ENCODE assay signal across 12 mouse cellular contexts in the genomic region with DNA sequence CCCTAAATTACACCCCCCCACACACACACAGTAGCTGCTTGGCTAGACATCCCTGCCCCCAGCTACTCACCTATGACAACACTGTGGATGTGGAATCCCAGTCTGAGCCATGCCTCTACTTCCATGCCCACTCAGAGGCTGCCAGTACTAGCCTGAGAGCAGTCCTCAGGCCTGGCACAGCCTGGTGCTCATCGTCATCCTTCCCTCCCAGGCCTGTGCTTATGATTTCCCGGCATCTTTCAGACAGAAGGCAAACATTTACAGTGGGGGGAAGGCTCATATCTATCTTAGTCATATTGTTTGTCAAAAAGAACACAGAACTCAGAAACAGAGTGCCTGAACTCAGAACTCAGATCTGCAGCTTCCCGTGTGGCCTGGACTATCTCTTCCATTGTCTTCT. TPM values are rescaled to one million over a fixed set of nuclear protein-coding genes. Genes with fewer than 3 reads are reported as not detected.
DNase-seq lines count a peak whose midpoint lies in the region; ATAC-seq and TF ChIP-seq lines count a peak whose summit lies in the region.
"Had no signal": no experiment of that assay in that cellular context is flagged by ENCODE, and none has a peak within 500 bp of the region (broad histone marks: within the 10 kb centered on the region; RNA-seq: fewer than 3 reads in every experiment).

No protein-coding gene starts in this region.

- no peaks in the 10 kb centered on the region for H3K9me3 ChIP-seq in limb, embryonic 12.5 days
- no peaks in the 10 kb centered on the region for H3K9me3 ChIP-seq in limb, embryonic 10.5 days (replicated peaks)
- H3K9me3 ChIP-seq in neural tube, embryonic 15.5 days (replicated peaks): no peaks in the 10 kb centered on the region
- H3K9me3 ChIP-seq: liver, embryonic 15.5 days had no signal

- H3K27me3 ChIP-seq in limb, embryonic 12.5 days: no peaks in the 10 kb centered on the region
- no peaks in the 10 kb centered on the region for H3K27me3 ChIP-seq in limb, embryonic 10.5 days (ENCODE audit: low read depth, poor library complexity, severe bottlenecking)
- H3K27me3 ChIP-seq in neural tube, embryonic 15.5 days (replicated peaks): no peaks in the 10 kb centered on the region
- H3K27me3 ChIP-seq: liver, embryonic 15.5 days had no signal

- no peak for TF ChIP-seq CTCF in gastrocnemius, adult 2 months (IDR thresholded peaks at IDR 0.05)

- WGBS in limb, embryonic 12.5 days: 87% methylated on average over 3 of the region's 3 CpGs
- 88% methylated on average over 3 of the region's 3 CpGs for WGBS in limb, embryonic 10.5 days
- 78% methylated on average over 3 of the region's 3 CpGs for WGBS in neural tube, embryonic 15.5 days

- H3K27ac ChIP-seq in gastrocnemius, adult 2 months: peak overlapping the region; percentile 57
- 0 out of 2 replicates have a peak overlapping the region, but pooled peaks have one; percentile 56 for H3K27ac ChIP-seq in limb, embryonic 12.5 days
- no peak overlapping the region for H3K27ac ChIP-seq in limb, embryonic 10.5 days
- peak overlapping the region; percentile 43 for H3K27ac ChIP-seq in neural tube, embryonic 15.5 days (replicated peaks)
- H3K27ac ChIP-seq: liver, embryonic 15.5 days had no signal

- no peak overlapping the region for H3K4me3 ChIP-seq in gastrocnemius, adult 2 months
- H3K4me3 ChIP-seq in limb, embryonic 12.5 days (replicated peaks): no peak overlapping the region
- no peak overlapping the region for H3K4me3 ChIP-seq in limb, embryonic 10.5 days
- H3K4me3 ChIP-seq in neural tube, embryonic 15.5 days (replicated peaks): no peak overlapping the region
- H3K4me3 ChIP-seq: liver, embryonic 15.5 days had no signal

- H3K36me3 ChIP-seq in limb, embryonic 12.5 days: no peaks in the 10 kb centered on the region
- H3K36me3 ChIP-seq in limb, embryonic 10.5 days: no peaks in the 10 kb centered on the region
- no peaks in the 10 kb centered on the region for H3K36me3 ChIP-seq in neural tube, embryonic 15.5 days
- H3K36me3 ChIP-seq: liver, embryonic 15.5 days had no signal

- ATAC-seq in limb, embryonic 12.5 days (ENCODE audit: insufficient number of reproducible peaks, insufficient read depth, low FRiP score, low TSS enrichment, low read depth): no peak
- no peak for ATAC-seq in neural tube, embryonic 15.5 days (ENCODE audit: low FRiP score)

- intact Hi-C loops in gastrocnemius, adult 2 months (cut with DNase I): no loop called here
- intact Hi-C loops in gastrocnemius, postnatal 14 days (cut with DNase I; ENCODE audit: low total_unique reads): no loop called here

- DNase-seq in gastrocnemius, adult 2 months: no peak
- no peak for DNase-seq in gastrocnemius, postnatal 14 days
- no peak for DNase-seq in limb, embryonic 10.5 days (ENCODE audit: low spot score)
- DNase-seq in brain, adult 2 months (ENCODE audit: low read depth, low spot score): peak; percentile 60
- no peak for DNase-seq in thymus, postnatal 25 days
- DNase-seq in kidney, adult 18-20 months: no peak
- DNase-seq: heart, adult 18-20 months; kidney, postnatal 25 days; thymus, postnatal 4 days had no signal

- no peak overlapping the region for H3K4me2 ChIP-seq in limb, embryonic 12.5 days
- H3K4me2 ChIP-seq in neural tube, embryonic 15.5 days: no peak overlapping the region
- H3K4me2 ChIP-seq: liver, embryonic 15.5 days had no signal

- H3K4me1 ChIP-seq in limb, embryonic 12.5 days (replicated peaks): peaks cover 8% of the 10 kb centered on the region; the same call in 1 of the 2 replicates
- peaks cover 3% of the 10 kb centered on the region; the same call in 1 of the 2 replicates for H3K4me1 ChIP-seq in limb, embryonic 10.5 days
- H3K4me1 ChIP-seq in neural tube, embryonic 15.5 days: peaks cover 9% of the 10 kb centered on the region
- H3K4me1 ChIP-seq: liver, embryonic 15.5 days had no signal

- no peak overlapping the region for H3K9ac ChIP-seq in limb, embryonic 12.5 days (replicated peaks)
- H3K9ac ChIP-seq in neural tube, embryonic 15.5 days (replicated peaks): no peak overlapping the region
- H3K9ac ChIP-seq: liver, embryonic 15.5 days had no signal

RNA-seq across cellular contexts. Expression of gene Zfp706, which starts 23.4 kb away (rescaled TPM):
- total RNA-seq in gastrocnemius, adult 2 months (2021): 100 to 1,000 TPM; 109 to 129 TPM
- 100 to 1,000 TPM; 134 to 157 TPM for total RNA-seq in gastrocnemius, postnatal 14 days (2021)
- 444 and 475 TPM in 2 replicates for polyA plus RNA-seq in limb, embryonic 12.5 days (2016; fragmentation: Nextera tagmentation; extraction: Ambion mirVana)
- polyA plus RNA-seq in limb, embryonic 10.5 days (2016; fragmentation: Nextera tagmentation; extraction: Ambion mirVana): 509 and 547 TPM in 2 replicates
- polyA plus RNA-seq in neural tube, embryonic 15.5 days (2015; fragmentation: Nextera tagmentation; extraction: Ambion mirVana): 457 and 498 TPM in 2 replicates
